Mouse (Mus musculus): ENCODE measurements around the gene Znrf2.
"Not testable (repeated sequence)": the region's sequence is repeated elsewhere in the genome, so short reads cannot be mapped to it uniquely, and the experiment has no call there.

The Znrf2 gene

GRCm38 (mm10) chr6:54810314-54810646, 6.4 kb upstream of the Znrf2 start:
- DNase-seq, result no peak

- peak; percentile 79 to 80 for DNase-seq
Observed at GRCm38 (mm10) chr6:54811546-54812250, 5.0 kb upstream of the Znrf2 start.

- peak; percentile 50 to 54 for DNase-seq
Observed at GRCm38 (mm10) chr6:54812276-54812675, 4.4 kb upstream of the Znrf2 start.

- no peak for DNase-seq
Observed at GRCm38 (mm10) chr6:54815428-54816130, 1.1 kb upstream of the Znrf2 start.

GRCm38 (mm10) chr6:54817266-54817767, 601 bp downstream of the Znrf2 start:
- DNase-seq, result peak; percentile 57 to 58

- no peak for DNase-seq
Observed at GRCm38 (mm10) chr6:54818389-54818788, 1.7 kb downstream of the Znrf2 start.

GRCm38 (mm10) chr6:54819272-54819671, 2.6 kb downstream of the Znrf2 start:
- no peak for DNase-seq

GRCm38 (mm10) chr6:54819746-54820145, 3.0 kb downstream of the Znrf2 start:
- DNase-seq, result no peak

- no peak for DNase-seq
Observed at GRCm38 (mm10) chr6:54822348-54822747, 5.6 kb downstream of the Znrf2 start.

GRCm38 (mm10) chr6:54824561-54824960, 7.8 kb downstream of the Znrf2 start:
- not testable (repeated sequence) for DNase-seq

GRCm38 (mm10) chr6:54827481-54827880, 10.8 kb downstream of the Znrf2 start:
- DNase-seq, result peak in 1 of 2 experiments; percentile 26

GRCm38 (mm10) chr6:54828274-54828673, 11.6 kb downstream of the Znrf2 start:
- DNase-seq, result no peak

GRCm38 (mm10) chr6:54830048-54830772, 13.5 kb downstream of the Znrf2 start:
- no peak for DNase-seq

GRCm38 (mm10) chr6:54831069-54831720, 14.5 kb downstream of the Znrf2 start:
- DNase-seq, result no peak

- no peak for DNase-seq
Observed at GRCm38 (mm10) chr6:54833427-54833826, 16.7 kb downstream of the Znrf2 start.

GRCm38 (mm10) chr6:54836666-54837065, 19.9 kb downstream of the Znrf2 start:
- no peak for DNase-seq

GRCm38 (mm10) chr6:54841399-54841798, 24.7 kb downstream of the Znrf2 start:
- DNase-seq, result no peak

GRCm38 (mm10) chr6:54842041-54842440, 25.3 kb downstream of the Znrf2 start:
- no peak for DNase-seq

GRCm38 (mm10) chr6:54848546-54848945, 31.8 kb downstream of the Znrf2 start:
- no peak for DNase-seq

- DNase-seq, result no peak
Observed at GRCm38 (mm10) chr6:54849179-54850156, 32.8 kb downstream of the Znrf2 start.

- DNase-seq, result no peak
Observed at GRCm38 (mm10) chr6:54851778-54852177, 35.1 kb downstream of the Znrf2 start.

- no peak for DNase-seq
Observed at GRCm38 (mm10) chr6:54852669-54853068, 36.0 kb downstream of the Znrf2 start.
